Mouse (Mus musculus) mesoderm, embryonic 11.5 days (tissue): ENCODE results near the gene Car3.

Experiments
- DNase-seq: peaks from one replicate; pipeline ENCODE4 v3.0.0-alpha.2; 2012; ENCODE audit warnings: low read depth, low spot score

The Car3 gene

GRCm38 (mm10) chr3:14911992-14912582 lies 48.8 kb downstream of the Car3 start:
- no peak for DNase-seq

GRCm38 (mm10) chr3:14913774-14914173 lies 50.5 kb downstream of the Car3 start:
- no peak for DNase-seq

- no peak for DNase-seq
Observed at GRCm38 (mm10) chr3:14915355-14915754, 52.0 kb downstream of the Car3 start.

GRCm38 (mm10) chr3:14917261-14917660 lies 53.9 kb downstream of the Car3 start:
- no peak for DNase-seq
